23 mouse cellular contexts compared by ENCODE assay signal in genomic region chr10:39773940-39774726, GRCm38 (mm10). TPM values are rescaled to one million over a fixed set of nuclear protein-coding genes. Genes with fewer than 3 reads are reported as not detected.
A peak's percentile ranks its signal among the peaks of the same experiment; 100 is the strongest.
DNase-seq lines count a peak whose midpoint lies in the region; TF ChIP-seq lines count a peak whose summit lies in the region.
"Had no signal": no experiment of that assay in that cellular context is flagged by ENCODE, and none has a peak within 500 bp of the region (broad histone marks: within the 10 kb centered on the region; RNA-seq: fewer than 3 reads in every experiment).

No protein-coding gene starts in this region.

- H3K27ac ChIP-seq in heart, embryonic 10.5 days = peak overlapping the region; percentile 36; the same call in 1 of the 2 replicates
- H3K27ac ChIP-seq in heart, adult 2 months = no peak overlapping the region
- H3K27ac ChIP-seq in CH12.LX (ENCODE audit: insufficient read depth, low read depth) = no peak overlapping the region
- H3K27ac ChIP-seq: forebrain, embryonic 15.5 days; heart, embryonic 15.5 days; hindbrain, embryonic 10.5 days; kidney, postnatal 0 days; layer of hippocampus, adult 2 months; limb, embryonic 12.5 days; liver, embryonic 15.5 days; neural tube, embryonic 12.5 days had no signal

- H3K4me2 ChIP-seq in CH12.LX (ENCODE audit: insufficient read depth, low read depth, poor library complexity, severe bottlenecking) = peak overlapping the region; percentile 61
- H3K4me2 ChIP-seq: forebrain, embryonic 15.5 days; heart, embryonic 15.5 days; limb, embryonic 12.5 days; liver, embryonic 15.5 days; neural tube, embryonic 12.5 days had no signal

- peaks cover 24% of the 10 kb centered on the region for H3K4me1 ChIP-seq in heart, embryonic 10.5 days
- peaks cover 4% of the 10 kb centered on the region for H3K4me1 ChIP-seq in heart, adult 2 months (ENCODE audit: control insufficient read depth, insufficient read depth, low read length)
- peaks cover 10 to 27% of the 10 kb centered on the region in 2 experiments for H3K4me1 ChIP-seq in CH12.LX (ENCODE audit: control insufficient read depth in 1 of 2, insufficient read depth in 2 of 2)

- in situ Hi-C loops in CH12.LX (cut with MboI; ENCODE audit: low pct_ligation_motif_present, low pct_unique_long_range_greater_than_20kb, low sequenced_read_pairs) = no loop called here

- no peak for TF ChIP-seq EP300 in heart, adult 2 months (IDR thresholded peaks at IDR 0.05; ENCODE audit: insufficient read depth, low read depth, low read length)
- TF ChIP-seq EP300 in CH12.LX (IDR thresholded peaks at IDR 0.05; ENCODE audit: low read length) = peak; percentile 51; the same call in 1 of the 2 replicates

- H3K4me3 ChIP-seq in heart, embryonic 10.5 days = no peak overlapping the region
- no peak overlapping the region for H3K4me3 ChIP-seq in heart, adult 2 months
- H3K4me3 ChIP-seq in CH12.LX (replicated peaks in 1 of 3; ENCODE audit: low read depth in 2 of 3, low read length in 2 of 3, poor library complexity in 1 of 3) = no peak overlapping the region
- H3K4me3 ChIP-seq: erythroblast, embryonic 14.5 days; forebrain, embryonic 15.5 days; heart, embryonic 15.5 days; hindbrain, embryonic 10.5 days; layer of hippocampus, adult 2 months; limb, embryonic 12.5 days; liver, embryonic 15.5 days; megakaryocyte, embryonic 14.5 days; neural tube, embryonic 12.5 days had no signal

- DNase-seq in heart, embryonic 10.5 days (ENCODE audit: low spot score) = no peak
- no peak for DNase-seq in heart, adult 2 months
- peak; percentile 10 for DNase-seq in CH12.LX (ENCODE audit: extremely low read depth)
- DNase-seq in lung, postnatal 10 days = peak; percentile 49
- DNase-seq in splenic B cell, adult 2 months (ENCODE audit: low read depth, low spot score) = peak; percentile 17
- no peak for DNase-seq in gastrocnemius, postnatal 4 days (ENCODE audit: low spot score in 2 of 2)
- no peak for DNase-seq in left cerebral cortex, postnatal 14 days (ENCODE audit: low spot score in 2 of 2)
- no peak for DNase-seq in right cerebral cortex, postnatal 10 days (ENCODE audit: low spot score in 2 of 2)
- DNase-seq: adrenal gland, postnatal 10 days; cerebellum, adult 11 months; cerebellum, postnatal 25 days; heart, adult 11 months; right cerebral cortex, postnatal 14 days had no signal

- H3K9me3 ChIP-seq in heart, embryonic 10.5 days = no peaks in the 10 kb centered on the region
- no peaks in the 10 kb centered on the region for H3K9me3 ChIP-seq in CH12.LX (replicated peaks; ENCODE audit: low read length)
- H3K9me3 ChIP-seq: forebrain, embryonic 15.5 days; heart, embryonic 15.5 days; hindbrain, embryonic 10.5 days; limb, embryonic 12.5 days; liver, embryonic 15.5 days; megakaryocyte, embryonic 14.5 days; neural tube, embryonic 12.5 days had no signal

- TF ChIP-seq POLR2A in heart, adult 2 months (IDR thresholded peaks at IDR 0.05; ENCODE audit: insufficient read depth, low read depth, low read length) = no peak
- no peak for TF ChIP-seq POLR2A in CH12.LX (IDR thresholded peaks at IDR 0.05; ENCODE audit: low read depth, low read length)

- no peak for TF ChIP-seq CTCF in heart, adult 2 months (IDR thresholded peaks at IDR 0.05)
- TF ChIP-seq CTCF in CH12.LX (conservative IDR thresholded peaks at IDR 0.05 in 1 of 2, IDR thresholded peaks at IDR 0.05 in 1 of 2; ENCODE audit: low read depth in 2 of 2, low read length in 2 of 2) = no peak

- intact Hi-C loops in heart, adult 2 months (cut with DNase I) = no loop called here
- intact Hi-C loops in left cerebral cortex, postnatal 14 days (cut with DNase I) = no loop called here

- no peaks in the 10 kb centered on the region for H3K27me3 ChIP-seq in heart, embryonic 10.5 days (ENCODE audit: insufficient read depth, poor library complexity, severe bottlenecking)
- H3K27me3 ChIP-seq in heart, adult 2 months (ENCODE audit: control insufficient read depth, insufficient read depth, low read length) = no peaks in the 10 kb centered on the region
- no peaks in the 10 kb centered on the region for H3K27me3 ChIP-seq in CH12.LX (replicated peaks)
- no peaks in the 10 kb centered on the region for H3K27me3 ChIP-seq in splenic B cell, adult 2 months (ENCODE audit: control insufficient read depth, insufficient read depth, low read length, poor library complexity, severe bottlenecking)
- H3K27me3 ChIP-seq: forebrain, embryonic 15.5 days; heart, embryonic 15.5 days; limb, embryonic 12.5 days; liver, embryonic 15.5 days; megakaryocyte, embryonic 14.5 days; neural tube, embryonic 12.5 days had no signal

- no peak for TF ChIP-seq RAD21 in CH12.LX (IDR thresholded peaks at IDR 0.05; ENCODE audit: low read depth, low read length)

- H3K79me2 ChIP-seq in heart, adult 2 months (replicated peaks; ENCODE audit: control insufficient read depth, insufficient read depth, low read length) = peaks cover 1% of the 10 kb centered on the region; the same call in 1 of the 2 replicates
- H3K79me2 ChIP-seq in CH12.LX (replicated peaks; ENCODE audit: control insufficient read depth, extremely low read depth, insufficient read depth, poor library complexity, severe bottlenecking) = peaks cover 7% of the 10 kb centered on the region; the same call in 1 of the 2 replicates

- H3K36me3 ChIP-seq in heart, embryonic 10.5 days = no peaks in the 10 kb centered on the region
- no peaks in the 10 kb centered on the region for H3K36me3 ChIP-seq in heart, adult 2 months (ENCODE audit: control insufficient read depth, insufficient read depth, low read length)
- peaks cover 0 to 2% of the 10 kb centered on the region in 2 experiments for H3K36me3 ChIP-seq in CH12.LX (replicated peaks in 1 of 2; ENCODE audit: control insufficient read depth in 1 of 2, insufficient read depth in 1 of 2, low read length in 1 of 2)
- H3K36me3 ChIP-seq in splenic B cell, adult 2 months (ENCODE audit: control insufficient read depth, insufficient read depth, low read length, poor library complexity, severe bottlenecking) = no peaks in the 10 kb centered on the region
- H3K36me3 ChIP-seq: forebrain, embryonic 15.5 days; heart, embryonic 15.5 days; hindbrain, embryonic 10.5 days; limb, embryonic 12.5 days; liver, embryonic 15.5 days; neural tube, embryonic 12.5 days had no signal

- dilution Hi-C loops in CH12.LX (cut with MboI; ENCODE audit: extremely low pct_ligation_motif_present, extremely low pct_unique_long_range_greater_than_20kb, low sequenced_read_pairs) = no loop called here

- WGBS in heart, embryonic 10.5 days = 66% methylated on average over 9 of the region's 9 CpGs
- WGBS in heart, adult 2 months = 52% methylated on average over 9 of the region's 9 CpGs

- no peak overlapping the region for H3K9ac ChIP-seq in heart, adult 2 months (ENCODE audit: low read depth, low read length)
- H3K9ac ChIP-seq in CH12.LX (ENCODE audit: insufficient read depth, low read depth) = no peak overlapping the region
- H3K9ac ChIP-seq: forebrain, embryonic 15.5 days; heart, embryonic 15.5 days; limb, embryonic 12.5 days; liver, embryonic 15.5 days; neural tube, embryonic 12.5 days had no signal

TF ChIP-seq in CH12.LX, 34 proteins besides CTCF, POLR2A, EP300 and RAD21:
- TF ChIP-seq SIN3A (IDR thresholded peaks at IDR 0.05; ENCODE audit: low read length) (no peak), KAT2A (IDR thresholded peaks at IDR 0.05; ENCODE audit: insufficient replicate concordance, low read length) (no peak), ELF1 (IDR thresholded peaks at IDR 0.05; ENCODE audit: low read depth, low read length) (no peak), MAZ (IDR thresholded peaks at IDR 0.05; ENCODE audit: low read depth, low read length) (no peak), ZNF384 (IDR thresholded peaks at IDR 0.05; ENCODE audit: low read depth, low read length) (peak; percentile 51)

RNA-seq across cellular contexts. Expression of gene Rev3l, which starts 42.2 kb away (rescaled TPM):
- 10.8 and 13.1 TPM in 2 replicates for polyA plus RNA-seq in heart, embryonic 10.5 days (2016; fragmentation: Nextera tagmentation; extraction: Ambion mirVana)
- 10 to 100 TPM in 1 of 2 experiments, 1 to 10 TPM in 1; 9.5 to 12.9 TPM for total RNA-seq in heart, adult 2 months (2021)
- 5.9 and 13.4 TPM in 2 replicates for polyA plus RNA-seq in heart, adult 2 months (2012; rRNA removed)
- 10.5 and 11.0 TPM in 2 replicates for total RNA-seq in CH12.LX (2012; rRNA removed)
- total RNA-seq in CH12.LX (2014; rRNA removed) = 18.0 and 19.9 TPM in 2 replicates
- polyA plus RNA-seq in CH12.LX (2012; ENCODE audit: insufficient read length, low read depth) = 13.4 and 13.9 TPM in 2 replicates
- total RNA-seq in gastrocnemius, postnatal 4 days (2021) = 10 to 100 TPM; 51.9 to 57.4 TPM
- total RNA-seq in left cerebral cortex, postnatal 14 days (2021) = 10 to 100 TPM; 40.9 to 43.3 TPM

Comparison
In these comparisons a context has a peak if more than half of its experiments do, and no peak if none do; other contexts are left out.
1. DNase-seq: peak in CH12.LX (single experiment), lung, postnatal 10 days (single experiment) and splenic B cell, adult 2 months (single experiment); none in heart, embryonic 10.5 days (single experiment), heart, adult 2 months (0 of 2), gastrocnemius, postnatal 4 days (0 of 2), left cerebral cortex, postnatal 14 days (0 of 2) and right cerebral cortex, postnatal 10 days (0 of 2).